Mouse (Mus musculus) embryonic facial prominence, embryonic 12.5 days (tissue): Measurements from ENCODE around the gene Pfas. TPM values are rescaled to one million over a fixed set of nuclear protein-coding genes. Genes with fewer than 3 reads are reported as not detected.

ENCODE experiments used
- ATAC-seq: fragments of 200-750 bp; cut with Nextera tagmentation; 2 replicates; pipeline ENCODE4 v1.8.0; 2017; ENCODE audit not compliant: insufficient number of reproducible peaks, insufficient read depth, low FRiP score, low TSS enrichment
- H3K27ac ChIP-seq: fragments of 300-500 bp; sonication (generic); 2 replicates; pipeline ENCODE4 v1.5.1; 2016; ENCODE audit warnings: mild to moderate bottlenecking
- H3K27me3 ChIP-seq: fragments of 300-500 bp; sonication (generic); 2 replicates; pipeline ENCODE4 v1.6.1; 2016; ENCODE audit warnings: mild to moderate bottlenecking, moderate library complexity
- H3K36me3 ChIP-seq: fragments of 300-500 bp; sonication (generic); 2 replicates; pipeline ENCODE4 v1.6.1; 2016; ENCODE audit warnings: mild to moderate bottlenecking
- H3K4me1 ChIP-seq: fragments of 300-500 bp; sonication (generic); 2 replicates; pipeline ENCODE4 v1.6.1; 2016
- H3K4me2 ChIP-seq: fragments of 300-500 bp; sonication (generic); replicated peaks from 2 replicates; pipeline ENCODE4 v1.6.1; 2016; ENCODE audit warnings: mild to moderate bottlenecking, moderate library complexity
- H3K4me3 ChIP-seq: fragments of 300-500 bp; sonication (generic); 2 replicates; pipeline ENCODE4 v1.5.1; 2016; ENCODE audit warnings: mild to moderate bottlenecking
- H3K9ac ChIP-seq: fragments of 300-500 bp; sonication (generic); 2 replicates; pipeline ENCODE4 v1.6.1; 2016; ENCODE audit warnings: mild to moderate bottlenecking, moderate library complexity
- H3K9me3 ChIP-seq: fragments of 300-500 bp; sonication (generic); 2 replicates; pipeline ENCODE4 v1.6.1; 2016; ENCODE audit warnings: mild to moderate bottlenecking, moderate library complexity
- WGBS: fragments of 180-500 bp; shearing (Covaris S2); methylation state at CpG from one replicate; pipeline ENCODE4 v1.1.7; 2016; 5-methylcytosine and 5-hydroxymethylcytosine counted together
- polyA plus RNA-seq: library from polyadenylated mRNA; unstranded; fragments of >200 nt; fragmentation: Nextera tagmentation; extraction: Ambion mirVana; gene quantifications from 2 replicates; pipeline ENCODE4 v1.2.1, GENCODE M21; 2016

The Pfas gene
- polyA plus RNA-seq, 1 experiment from 2014 or later = 44.0 TPM

- Histone ChIP-seq H3K9ac (peak overlapping the region; percentile 53), H3K4me2 (peak overlapping the region; percentile 47), H3K27me3 (no peaks in the 10 kb centered on the region), H3K9me3 (no peaks in the 10 kb centered on the region), H3K4me1 (peaks cover 27% of the 10 kb centered on the region), H3K27ac (peak overlapping the region; percentile 87), H3K4me3 (peak overlapping the region; percentile 62), H3K36me3 (peaks cover 36% of the 10 kb centered on the region)
- under 1% methylated on average over 34 of the region's 34 CpGs for WGBS
- ATAC-seq = no peak
Measured at GRCm38 (mm10) chr11:69037231-69038061, 29.2 kb upstream of the Pfas start.

GRCm38 (mm10) chr11:69036486-69037230 is 28.4 kb upstream of the Pfas start:
- no peak for ATAC-seq
- H3K9ac ChIP-seq = peak overlapping the region; percentile 53
- peak overlapping the region; percentile 87 for H3K27ac ChIP-seq
- no peaks in the 10 kb centered on the region for H3K27me3 ChIP-seq
- peaks cover 27% of the 10 kb centered on the region for H3K4me1 ChIP-seq
- H3K9me3 ChIP-seq = no peaks in the 10 kb centered on the region
- peaks cover 41% of the 10 kb centered on the region for H3K36me3 ChIP-seq
- 10% methylated on average over 20 of the region's 20 CpGs for WGBS
- H3K4me2 ChIP-seq = peak overlapping the region; percentile 47
- H3K4me3 ChIP-seq = peak overlapping the region; percentile 62

DNA sequence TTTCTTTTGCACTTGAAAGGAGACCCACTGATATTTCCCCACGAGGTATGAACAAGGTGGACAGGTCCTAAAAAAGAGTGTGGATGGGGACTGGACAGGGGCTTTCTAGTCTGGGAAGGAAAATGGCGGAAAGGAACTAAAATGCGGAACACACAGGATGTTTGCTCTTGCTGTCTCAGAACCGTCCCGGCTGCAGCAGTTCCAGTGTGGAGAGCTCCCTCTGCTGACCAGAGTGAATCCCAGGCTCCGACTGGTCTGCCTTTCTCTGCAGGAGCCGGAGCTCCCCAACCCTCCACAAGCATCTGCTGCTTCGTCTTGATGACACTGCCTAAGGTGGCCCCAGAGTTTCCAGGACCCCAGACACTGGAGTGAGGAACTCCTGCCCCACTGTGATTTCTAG is 27.6 kb upstream of the Pfas start:
- Histone ChIP-seq H3K4me1 (peaks cover 27% of the 10 kb centered on the region), H3K27me3 (no peaks in the 10 kb centered on the region), H3K9me3 (no peaks in the 10 kb centered on the region), H3K36me3 (peaks cover 50% of the 10 kb centered on the region), H3K27ac (peak overlapping the region; percentile 64; the same call in 1 of the 2 replicates), H3K9ac (no peak overlapping the region), H3K4me3 (peak overlapping the region; percentile 62; the same call in 1 of the 2 replicates), H3K4me2 (peak overlapping the region; percentile 47)
- WGBS = 9% methylated on average over 8 of the region's 8 CpGs
- ATAC-seq = no peak

- no peak overlapping the region for H3K9ac ChIP-seq
- H3K9me3 ChIP-seq = no peaks in the 10 kb centered on the region
- 80% methylated on average over 9 of the region's 9 CpGs for WGBS
- H3K27me3 ChIP-seq = no peaks in the 10 kb centered on the region
- H3K4me3 ChIP-seq = 0 out of 2 replicates have a peak overlapping the region, but pooled peaks have one; percentile 62
- peaks cover 27% of the 10 kb centered on the region for H3K4me1 ChIP-seq
- peaks cover 54% of the 10 kb centered on the region for H3K36me3 ChIP-seq
- H3K4me2 ChIP-seq = peak overlapping the region; percentile 47; the same call in 1 of the 2 replicates
- H3K27ac ChIP-seq = peak overlapping the region; percentile 64; the same call in 1 of the 2 replicates
- no peak for ATAC-seq
Measured at GRCm38 (mm10) chr11:69035411-69035810, 27.2 kb upstream of the Pfas start.

GRCm38 (mm10) chr11:69034585-69034984 is 26.3 kb upstream of the Pfas start:
- H3K36me3 ChIP-seq = peaks cover 62% of the 10 kb centered on the region
- H3K4me1 ChIP-seq = peaks cover 27% of the 10 kb centered on the region
- no peak overlapping the region for H3K4me3 ChIP-seq
- no peaks in the 10 kb centered on the region for H3K9me3 ChIP-seq
- no peak overlapping the region for H3K9ac ChIP-seq
- no peak overlapping the region for H3K4me2 ChIP-seq
- H3K27me3 ChIP-seq = no peaks in the 10 kb centered on the region
- ATAC-seq = no peak
- WGBS = 94% methylated on average over 3 of the region's 3 CpGs
- no peak overlapping the region for H3K27ac ChIP-seq

GRCm38 (mm10) chr11:69033552-69033951 is 25.3 kb upstream of the Pfas start:
- no peak overlapping the region for H3K4me2 ChIP-seq
- peaks cover 72% of the 10 kb centered on the region for H3K36me3 ChIP-seq
- peaks cover 17% of the 10 kb centered on the region for H3K4me1 ChIP-seq
- WGBS = 63% methylated on average over 9 of the region's 9 CpGs
- no peaks in the 10 kb centered on the region for H3K9me3 ChIP-seq
- no peak overlapping the region for H3K27ac ChIP-seq
- no peak for ATAC-seq
- no peaks in the 10 kb centered on the region for H3K27me3 ChIP-seq
- no peak overlapping the region for H3K4me3 ChIP-seq
- H3K9ac ChIP-seq = no peak overlapping the region

DNA sequence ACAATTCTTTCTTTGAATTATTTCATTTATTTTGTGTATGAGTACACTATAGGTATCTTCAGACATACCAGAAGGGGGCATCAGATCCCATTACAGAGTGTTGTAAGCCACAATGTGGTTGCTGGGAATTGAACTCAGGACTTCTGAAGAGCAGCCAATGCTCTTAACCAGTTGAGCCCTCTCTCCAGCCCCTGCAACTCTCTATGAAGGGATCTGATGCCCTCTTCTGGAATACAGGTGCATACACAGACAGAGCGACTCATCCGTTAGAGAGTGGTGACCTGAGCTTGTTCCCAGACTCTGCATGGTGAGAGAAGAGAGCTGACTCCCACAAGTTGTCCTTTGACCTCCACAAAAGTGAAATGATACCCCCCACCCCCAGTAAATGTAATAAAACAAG is 20.5 kb upstream of the Pfas start:
- WGBS = 60% methylated on average over 2 of the region's 2 CpGs

GRCm38 (mm10) chr11:69026562-69026961 is 18.3 kb upstream of the Pfas start:
- ATAC-seq = no peak
- Histone ChIP-seq H3K9me3 (no peaks in the 10 kb centered on the region), H3K4me1 (no peaks in the 10 kb centered on the region), H3K27me3 (no peaks in the 10 kb centered on the region), H3K27ac (no peak overlapping the region), H3K9ac (no peak overlapping the region), H3K36me3 (peaks cover 99% of the 10 kb centered on the region), H3K4me2 (no peak overlapping the region), H3K4me3 (no peak overlapping the region)
- WGBS = 85% methylated on average over 3 of the region's 3 CpGs

More for the DNA sequence above, 20.5 kb upstream of the Pfas start:
- no peak overlapping the region for H3K4me3 ChIP-seq
- no peaks in the 10 kb centered on the region for H3K4me1 ChIP-seq
- no peaks in the 10 kb centered on the region for H3K9me3 ChIP-seq
- H3K27me3 ChIP-seq = no peaks in the 10 kb centered on the region
- H3K36me3 ChIP-seq = peaks cover 96% of the 10 kb centered on the region
- ATAC-seq = no peak
- H3K9ac ChIP-seq = no peak overlapping the region
- H3K27ac ChIP-seq = no peak overlapping the region
- H3K4me2 ChIP-seq = no peak overlapping the region

DNA sequence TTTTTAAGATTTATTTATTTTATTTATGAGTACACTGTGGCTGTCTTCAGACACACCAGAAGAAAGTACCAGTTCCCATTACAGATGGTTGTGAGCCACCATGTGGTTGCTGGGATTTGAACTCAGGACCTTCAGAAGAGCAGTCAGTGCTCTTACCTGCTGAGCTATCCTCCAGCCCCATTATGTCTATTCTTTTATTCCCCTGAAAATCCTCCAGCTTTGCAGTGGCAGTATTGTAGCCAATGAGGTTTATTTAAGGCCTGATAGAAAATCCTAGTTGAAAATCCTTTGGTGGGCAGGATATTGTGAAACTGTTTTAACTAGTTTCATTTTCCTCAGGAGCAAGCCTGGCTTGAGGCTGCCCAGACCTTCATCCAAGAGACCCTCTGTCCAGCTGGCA is 12.4 kb upstream of the Pfas start:
- Histone ChIP-seq H3K4me2 (no peak overlapping the region), H3K4me1 (peaks cover 7% of the 10 kb centered on the region; the same call in 1 of the 2 replicates), H3K27ac (no peak overlapping the region), H3K36me3 (peaks cover 48% of the 10 kb centered on the region), H3K27me3 (no peaks in the 10 kb centered on the region), H3K9ac (no peak overlapping the region), H3K4me3 (no peak overlapping the region), H3K9me3 (no peaks in the 10 kb centered on the region)
- no peak for ATAC-seq

DNA sequence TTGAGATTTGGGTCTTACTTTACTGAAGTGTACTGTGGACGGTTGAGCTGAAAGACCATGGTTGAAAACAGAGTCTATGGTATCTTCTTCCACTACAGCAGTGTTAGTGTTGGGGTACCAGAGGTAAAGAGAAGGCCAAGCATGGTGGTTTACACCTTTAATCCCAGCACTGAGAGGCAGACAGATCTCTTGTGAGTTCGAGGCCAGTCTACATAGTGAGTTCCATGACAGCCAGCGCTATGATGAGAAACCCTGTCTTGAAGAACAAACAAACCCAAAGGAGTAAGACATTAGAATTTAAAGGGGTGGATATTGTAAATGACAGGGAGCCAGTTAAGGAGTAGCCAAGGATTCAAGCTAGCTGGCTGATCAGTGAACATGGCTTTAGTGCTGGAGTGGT is 8.5 kb upstream of the Pfas start:
- no peak for ATAC-seq
- 60% methylated on average over 3 of the region's 3 CpGs for WGBS
- no peaks in the 10 kb centered on the region for H3K9me3 ChIP-seq
- H3K4me2 ChIP-seq = peak overlapping the region; percentile 68
- H3K9ac ChIP-seq = peak overlapping the region; percentile 76
- H3K27me3 ChIP-seq = no peaks in the 10 kb centered on the region
- H3K27ac ChIP-seq = peak overlapping the region; percentile 89
- H3K36me3 ChIP-seq = peaks cover 8% of the 10 kb centered on the region
- H3K4me1 ChIP-seq = peaks cover 7% of the 10 kb centered on the region; the same call in 1 of the 2 replicates
- H3K4me3 ChIP-seq = peak overlapping the region; percentile 66

DNA sequence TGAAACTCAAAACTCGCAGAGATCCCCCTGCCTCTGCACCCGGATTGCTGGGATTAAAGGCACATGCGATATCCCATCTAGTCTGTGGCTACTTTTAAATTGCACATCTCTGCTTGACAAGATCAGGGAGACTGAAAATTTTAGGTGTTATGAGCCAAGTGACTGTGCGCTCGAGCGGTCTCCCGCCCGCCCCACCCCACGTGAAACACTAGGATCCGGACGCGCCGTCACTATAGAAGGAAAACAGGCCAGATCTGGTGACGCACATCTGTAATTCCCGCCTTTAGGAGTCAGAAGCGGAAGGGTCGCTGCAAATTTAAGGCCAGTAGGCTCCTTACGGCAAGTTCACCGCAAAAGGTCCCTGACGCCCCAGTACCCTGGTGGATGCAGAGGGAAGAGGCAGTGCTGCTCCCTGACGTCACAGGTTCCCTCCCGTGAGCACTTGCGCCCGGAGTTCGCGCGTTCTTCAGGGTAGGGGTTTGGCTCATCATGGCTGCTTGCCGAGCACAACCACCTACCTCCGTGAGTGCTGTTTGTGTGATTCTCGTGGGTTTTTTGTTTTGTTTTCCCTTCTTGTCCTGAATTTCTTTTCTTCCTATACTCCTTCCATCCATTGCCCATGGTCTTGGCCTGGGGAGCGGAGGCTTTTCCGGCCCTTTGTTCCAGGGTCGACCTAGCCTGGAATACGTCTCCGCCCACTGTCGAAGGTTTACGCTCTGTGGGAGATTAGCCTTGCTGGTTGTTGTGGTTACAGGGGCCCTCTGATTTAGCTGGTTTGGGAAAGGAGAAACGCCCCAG is 7.6 kb upstream of the Pfas start, which contains the start of gene Ctc1:
Gene Ctc1, plus strand, starts transcription at position 268 of the 798 bp plus-strand sequence.
- Histone ChIP-seq H3K9ac (peak within 1 kb of the TSS; percentile 76), H3K9me3 (no peaks in the 10 kb centered on the region), H3K27ac (peak within 1 kb of the TSS; percentile 89), H3K27me3 (no peaks in the 10 kb centered on the region), H3K4me3 (peak within 1 kb of the TSS; percentile 66), H3K36me3 (0 out of 2 replicates have a peak, but pooled peaks cover under 1% of the 10 kb centered on the region), H3K4me2 (peak within 1 kb of the TSS; percentile 68), H3K4me1 (peaks cover 11% of the 10 kb centered on the region; the same call in 1 of the 2 replicates)
- 4% methylated on average over 38 of the region's 38 CpGs for WGBS
- ATAC-seq = peak; percentile 91
